Mouse (Mus musculus) olfactory bulb, adult 2 months (tissue): Measurements from ENCODE around the gene Golt1b.

Source experiments
- CTCF ChIP-seq: fragments of 200-500 bp; IDR thresholded peaks from 2 replicates; pipeline ENCODE4 v1.5.1; 2012; ENCODE audit warnings: low read depth, mild to moderate bottlenecking, low read length, moderate library complexity; ENCODE audit not compliant: insufficient read depth
- POLR2A ChIP-seq: fragments of 200-500 bp; IDR thresholded peaks from 2 replicates; pipeline ENCODE4 v1.6.1; 2012; ENCODE audit warnings: mild to moderate bottlenecking, low read depth, low read length, moderate library complexity; ENCODE audit not compliant: insufficient read depth

- TF ChIP-seq CTCF (no peak), POLR2A (no peak)
Measured at GRCm38 (mm10) chr6:142414597-142414996, 27.6 kb downstream of the Golt1b start.
